Mouse (Mus musculus) adrenal gland, adult 18-20 months (tissue): ENCODE results near the gene Med23. TPM values are rescaled to one million over a fixed set of nuclear protein-coding genes. Genes with fewer than 3 reads are reported as not detected.

ENCODE experiments used
- DNase-seq, 2 experiments: peaks; one replicate each; pipeline ENCODE4 v3.0.0; 2021 to 2022; ENCODE audit warnings: low spot score in 2 of 2
- long read RNA-seq, 2 experiments: library from polyadenylated mRNA; stranded (forward); transcript quantifications; one replicate each; pipeline ENCODE4 v2.0.0; 2021
- total RNA-seq, 2 experiments: library from RNA; stranded (reverse); gene quantifications; 1 replicate in 1 of 2; 2 replicates in 1 of 2; pipeline ENCODE4 v1.2.3; 2021

Gene Med23
- 10 to 100 TPM; 17.3 to 23.4 TPM for total RNA-seq
- long read RNA-seq, experiment 1, full-length matches to known transcripts, result 2 of 2 reads
- long read RNA-seq, experiment 1, partial matches to known transcripts, result 0 of 2 reads
- long read RNA-seq, experiment 1, other reads (novel, unspliced or antisense), result 0 of 2 reads
- long read RNA-seq, experiment 2, full-length matches to known transcripts, result 4 of 12 reads
- long read RNA-seq, experiment 2, partial matches to known transcripts, result 7 of 12 reads
- long read RNA-seq, experiment 2, other reads (novel, unspliced or antisense), result 1 of 12 reads

- DNase-seq, result peak; percentile 96 to 98
Observed at GRCm38 (mm10) chr10:24869760-24870290, at the start of gene Med23. TSS of gene Med23 (plus strand) at chr10:24869986.

- DNase-seq, result no peak
Observed at GRCm38 (mm10) chr10:24821990-24822676, 47.7 kb upstream of the Med23 start.

- DNase-seq, result no peak
Observed at GRCm38 (mm10) chr10:24822842-24823241, 46.9 kb upstream of the Med23 start.

GRCm38 (mm10) chr10:24823265-24823664, 46.5 kb upstream of the Med23 start:
- no peak for DNase-seq

GRCm38 (mm10) chr10:24823697-24824535, 45.9 kb upstream of the Med23 start:
- DNase-seq, result no peak

- no peak for DNase-seq
Observed at GRCm38 (mm10) chr10:24824621-24825020, 45.2 kb upstream of the Med23 start.

- DNase-seq, result no peak
Observed at GRCm38 (mm10) chr10:24825456-24826081, 44.2 kb upstream of the Med23 start.

- DNase-seq, result no peak
Observed at GRCm38 (mm10) chr10:24826130-24826529, 43.7 kb upstream of the Med23 start.

- no peak for DNase-seq
Observed at GRCm38 (mm10) chr10:24828136-24828535, 41.6 kb upstream of the Med23 start.

GRCm38 (mm10) chr10:24830448-24830847, 39.3 kb upstream of the Med23 start:
- no peak for DNase-seq

- no peak for DNase-seq
Observed at GRCm38 (mm10) chr10:24831377-24832095, 38.2 kb upstream of the Med23 start.

- no peak for DNase-seq
Observed at GRCm38 (mm10) chr10:24832306-24832705, 37.5 kb upstream of the Med23 start.

- DNase-seq, result no peak
Observed at GRCm38 (mm10) chr10:24834634-24835371, 35.0 kb upstream of the Med23 start.

- DNase-seq, result no peak
Observed at GRCm38 (mm10) chr10:24835702-24836342, 34.0 kb upstream of the Med23 start.

- no peak for DNase-seq
Observed at GRCm38 (mm10) chr10:24836366-24837038, 33.3 kb upstream of the Med23 start.

GRCm38 (mm10) chr10:24840795-24841194, 29.0 kb upstream of the Med23 start:
- no peak for DNase-seq

- DNase-seq, result no peak
Observed at GRCm38 (mm10) chr10:24841998-24842397, 27.8 kb upstream of the Med23 start.

- no peak for DNase-seq
Observed at GRCm38 (mm10) chr10:24842676-24843075, 27.1 kb upstream of the Med23 start, which contains the start of gene Enpp3. TSS of gene Enpp3 (minus strand) at chr10:24842823.
